Mouse (Mus musculus) layer of hippocampus, postnatal 14 days (tissue): ENCODE measurements around the gene Lefty1. TPM values are rescaled to one million over a fixed set of nuclear protein-coding genes. Genes with fewer than 3 reads are reported as not detected.
A peak's percentile ranks its signal among the peaks of the same experiment; 100 is the strongest.
"Not testable (repeated sequence)": the region's sequence is repeated elsewhere in the genome, so short reads cannot be mapped to it uniquely, and the experiment has no call there.

Source experiments
- DNase-seq, 2 experiments: peaks; one replicate each; pipeline ENCODE4 v3.0.0; 2021 to 2022; ENCODE audit warnings: low spot score in 2 of 2, mixed read lengths in 1 of 2
- long read RNA-seq, 2 experiments: library from polyadenylated mRNA; stranded (forward); transcript quantifications; one replicate each; pipeline ENCODE4 v2.0.0; 2021
- total RNA-seq, 2 experiments: library from RNA; stranded (reverse); gene quantifications; 2 replicates each; pipeline ENCODE4 v1.2.3; 2021

The Lefty1 gene
- total RNA-seq = 1 to 10 TPM; 7.2 to 9.3 TPM
- long read RNA-seq, experiment 1, transcript Lefty1-202 (2 exons, 583 nt) = major isoform, 8 of 8 reads
- long read RNA-seq, experiment 1, partial matches to known transcripts = 0 of 8 reads
- long read RNA-seq, experiment 1, other reads (novel, unspliced or antisense) = 0 of 8 reads
- long read RNA-seq, experiment 2, transcript Lefty1-202 (2 exons, 583 nt) = major isoform, 10 of 11 reads
- long read RNA-seq, experiment 2, partial matches to known transcripts = 0 of 11 reads
- long read RNA-seq, experiment 2, other reads (novel, unspliced or antisense) = 0 of 11 reads

GRCm38 (mm10) chr1:180934467-180935419 lies at the start of gene Lefty1:
Gene Lefty1 (plus strand): TSS chr1:180935022.
- no peak for DNase-seq

GRCm38 (mm10) chr1:180888556-180889042 lies 46.2 kb upstream of the Lefty1 start:
- DNase-seq = no peak

- DNase-seq = no peak
Measured at GRCm38 (mm10) chr1:180889172-180889571, 45.6 kb upstream of the Lefty1 start.

GRCm38 (mm10) chr1:180889841-180890240 lies 45.0 kb upstream of the Lefty1 start:
- DNase-seq = no peak

GRCm38 (mm10) chr1:180892808-180893207 lies 42.0 kb upstream of the Lefty1 start, which contains the start of gene Lefty2:
Gene Lefty2 (plus strand): TSS chr1:180893108.
- DNase-seq = no peak

GRCm38 (mm10) chr1:180894088-180894987 lies 40.5 kb upstream of the Lefty1 start:
- DNase-seq = not testable (repeated sequence)

- DNase-seq = peak in 1 of 2 experiments; percentile 79
Measured at GRCm38 (mm10) chr1:180901107-180901506, 33.7 kb upstream of the Lefty1 start.

- no peak for DNase-seq
Measured at GRCm38 (mm10) chr1:180902915-180903314, 31.9 kb upstream of the Lefty1 start.

- DNase-seq = no peak
Measured at GRCm38 (mm10) chr1:180903666-180904038, 31.2 kb upstream of the Lefty1 start.

- DNase-seq = peak; percentile 92 to 96
Measured at GRCm38 (mm10) chr1:180904039-180904814, 30.6 kb upstream of the Lefty1 start, which contains the start of gene Pycr2. Gene Pycr2 (plus strand): TSS chr1:180904293.

- DNase-seq = no peak
Measured at GRCm38 (mm10) chr1:180904815-180905080, 30.1 kb upstream of the Lefty1 start.

- no peak for DNase-seq
Measured at GRCm38 (mm10) chr1:180905307-180905706, 29.5 kb upstream of the Lefty1 start.

- no peak for DNase-seq
Measured at GRCm38 (mm10) chr1:180905876-180906275, 28.9 kb upstream of the Lefty1 start.

- DNase-seq = no peak
Measured at GRCm38 (mm10) chr1:180906461-180907147, 28.2 kb upstream of the Lefty1 start.

- DNase-seq = no peak
Measured at GRCm38 (mm10) chr1:180911138-180911537, 23.7 kb upstream of the Lefty1 start.

- no peak for DNase-seq
Measured at GRCm38 (mm10) chr1:180911653-180912287, 23.1 kb upstream of the Lefty1 start.

GRCm38 (mm10) chr1:180912792-180913191 lies 22.0 kb upstream of the Lefty1 start:
- no peak for DNase-seq

GRCm38 (mm10) chr1:180913797-180914196 lies 21.0 kb upstream of the Lefty1 start:
- no peak for DNase-seq

GRCm38 (mm10) chr1:180916425-180916824 lies 18.4 kb upstream of the Lefty1 start:
- DNase-seq = no peak
